Mouse (Mus musculus) retina, adult 2 months (tissue): ENCODE data around the gene Hoxa3.

Source experiments
- DNase-seq: peaks from one replicate; pipeline ENCODE4 v3.0.0-alpha.2; 2012; ENCODE audit warnings: low read depth, low spot score

The Hoxa3 gene

DNA sequence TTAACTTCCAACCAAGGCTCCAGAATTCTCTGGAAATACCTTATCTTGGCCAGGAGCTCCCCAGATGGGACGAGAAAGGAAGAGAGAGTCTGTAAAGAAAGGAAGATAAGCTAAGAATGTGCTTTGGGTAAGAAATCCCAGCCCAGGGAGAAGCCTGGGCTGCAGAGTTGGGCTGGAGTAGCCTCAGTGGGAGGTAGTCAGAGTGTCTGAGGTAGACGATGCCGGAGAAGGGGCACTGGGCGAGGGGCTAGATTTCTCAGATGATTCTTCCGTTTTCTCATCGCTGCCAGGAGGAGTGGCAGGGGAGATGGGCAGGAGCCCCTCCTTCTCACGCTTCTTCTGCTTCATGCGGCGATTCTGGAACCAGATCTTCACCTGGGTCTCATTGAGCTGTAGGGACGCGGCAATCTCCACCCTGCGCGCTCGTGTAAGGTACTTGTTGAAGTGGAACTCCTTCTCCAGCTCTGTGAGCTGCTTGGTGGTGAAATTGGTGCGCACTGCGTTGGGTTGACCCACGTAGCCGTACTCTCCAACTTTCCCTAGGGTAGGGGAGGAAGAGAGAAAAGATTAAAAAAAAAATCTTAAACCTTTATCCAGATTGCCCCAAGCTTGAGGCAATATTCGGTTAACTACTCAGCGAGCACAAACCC, 56.5 kb downstream of the Hoxa3 start:
- DNase-seq: no peak

GRCm38 (mm10) chr6:52155471-52155870, 57.7 kb downstream of the Hoxa3 start:
- no peak for DNase-seq

DNA sequence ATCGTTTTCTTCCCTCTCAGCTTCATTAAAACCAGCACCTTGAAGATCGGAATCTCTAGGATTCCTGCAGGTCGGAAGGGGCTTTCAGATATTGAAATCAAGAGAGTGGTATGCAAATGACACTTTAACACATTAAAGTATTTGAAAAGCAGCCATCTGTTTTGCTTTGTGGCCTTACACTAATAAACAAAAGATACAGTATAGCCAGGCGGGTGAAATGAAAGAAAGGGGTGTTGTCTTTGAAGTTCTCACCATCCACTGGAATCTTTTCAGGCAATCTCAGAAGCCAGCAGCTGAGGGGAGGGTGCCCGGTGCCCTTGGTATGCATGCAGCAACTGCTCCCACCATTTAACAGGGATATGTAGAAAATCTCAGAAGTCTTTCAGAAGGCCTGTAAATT, 59.1 kb downstream of the Hoxa3 start:
- no peak for DNase-seq

- no peak for DNase-seq
These were observed 59.9 kb downstream of the Hoxa3 start for GRCm38 (mm10) chr6:52153270-52153669.

- DNase-seq: no peak
These were observed 60.6 kb downstream of the Hoxa3 start for GRCm38 (mm10) chr6:52152226-52153193.

DNA sequence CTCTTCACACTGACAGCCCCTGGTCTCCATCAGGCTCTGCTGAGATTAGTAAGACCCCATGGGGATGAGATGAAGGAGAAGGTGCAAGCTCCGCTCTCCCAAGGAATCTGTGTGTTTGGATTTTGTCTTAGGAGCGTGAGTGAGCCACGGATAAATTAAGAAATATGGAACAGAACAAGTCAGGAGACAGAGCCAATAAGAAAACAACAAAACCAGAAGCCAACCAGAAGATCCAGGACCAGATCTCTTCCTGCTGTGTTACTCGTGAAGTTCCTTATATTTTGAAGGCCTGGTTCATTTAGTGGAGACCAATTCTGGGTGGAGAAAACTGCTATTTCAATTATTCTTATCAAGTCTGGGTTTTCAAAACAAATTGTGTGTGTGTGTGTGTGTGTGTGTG, 61.6 kb downstream of the Hoxa3 start:
- DNase-seq: no peak

DNA sequence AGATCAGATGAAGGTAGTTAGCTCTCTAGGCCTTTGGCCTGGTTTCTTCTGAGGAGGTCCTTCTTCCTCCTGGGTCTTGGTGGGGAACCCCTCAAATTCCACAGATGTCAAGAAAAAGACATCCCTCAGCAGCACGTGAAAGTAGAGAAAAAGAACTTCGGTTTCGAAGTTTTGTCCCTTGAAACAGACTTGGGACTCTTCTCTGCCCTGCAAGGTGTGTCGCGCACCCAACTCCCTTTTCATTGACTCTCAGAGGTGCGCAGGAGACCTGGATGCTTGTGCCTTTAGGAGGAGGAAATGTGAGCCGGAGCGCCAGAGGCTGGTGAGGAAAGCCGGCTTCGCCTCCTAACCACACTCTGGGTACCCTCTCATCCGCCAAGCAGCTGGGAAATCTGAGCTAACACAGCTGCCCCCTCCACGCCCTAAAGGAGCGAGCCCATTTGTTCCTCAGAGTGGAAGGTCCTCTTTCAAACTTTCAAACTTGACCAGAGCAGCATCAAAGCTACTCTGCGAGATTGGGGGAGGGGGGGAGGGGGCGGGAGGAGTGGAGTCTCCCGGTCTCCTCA, 62.7 kb downstream of the Hoxa3 start:
- no peak for DNase-seq

DNA sequence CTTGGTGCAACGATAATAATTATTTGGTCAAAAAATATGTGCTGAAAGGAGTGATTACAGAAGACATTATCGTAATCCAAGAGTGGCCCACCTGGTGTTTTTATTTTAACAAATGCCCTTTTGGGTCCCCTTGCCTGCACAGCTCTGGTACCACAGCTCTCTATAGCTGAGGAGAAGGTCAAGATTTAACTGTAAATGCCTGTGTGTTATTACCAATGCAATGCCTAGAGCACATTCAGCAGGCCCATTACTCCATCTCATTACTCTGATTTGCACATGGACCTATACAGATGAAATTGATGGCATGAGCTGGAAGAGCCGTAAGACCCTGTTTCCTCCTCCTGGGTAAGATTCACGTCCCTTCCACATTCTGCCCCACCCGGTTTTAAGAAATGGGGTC, 74.0 kb downstream of the Hoxa3 start:
- DNase-seq: no peak

GRCm38 (mm10) chr6:52138576-52138975, 74.6 kb downstream of the Hoxa3 start:
- DNase-seq: no peak

- no peak for DNase-seq
These were observed 75.1 kb downstream of the Hoxa3 start for GRCm38 (mm10) chr6:52137841-52138535.

GRCm38 (mm10) chr6:52123673-52124072, 89.5 kb downstream of the Hoxa3 start:
- no peak for DNase-seq

DNA sequence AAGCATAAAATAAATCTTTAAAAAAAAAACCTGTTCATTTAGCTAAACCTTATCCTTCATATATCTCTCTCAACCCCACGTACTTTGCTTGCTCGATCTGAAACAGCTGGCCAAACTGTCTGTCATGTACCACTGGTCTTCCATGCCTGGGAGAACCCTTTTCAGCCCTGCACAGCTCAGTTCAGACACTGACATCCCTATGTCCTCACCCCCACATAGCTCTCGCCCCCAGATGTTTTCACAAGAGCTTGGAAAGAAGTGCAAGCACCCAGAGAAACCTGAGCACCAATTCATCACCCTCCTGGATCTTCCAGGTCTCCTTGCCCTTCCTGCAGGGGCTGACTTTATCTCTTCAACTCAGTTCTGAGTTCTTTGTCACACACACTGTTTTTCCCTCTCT, 92.0 kb downstream of the Hoxa3 start:
- DNase-seq: no peak
